Mouse (Mus musculus) intestine, postnatal 0 days (tissue): Measurements from ENCODE around the gene Slc22a18. TPM values are rescaled to one million over a fixed set of nuclear protein-coding genes. Genes with fewer than 3 reads are reported as not detected.

Source experiments
- ATAC-seq: fragments of 200-750 bp; cut with Nextera tagmentation; 2 replicates; pipeline ENCODE4 v1.8.0; 2017; ENCODE audit warnings: mild to moderate bottlenecking, moderate TSS enrichment, moderate library complexity
- H3K27ac ChIP-seq: fragments of 300-500 bp; sonication (generic); 2 replicates; pipeline ENCODE4 v1.5.1; 2014; ENCODE audit warnings: mild to moderate bottlenecking, low read depth, low read length, moderate library complexity
- H3K27me3 ChIP-seq: fragments of 300-500 bp; sonication (generic); replicated peaks from 2 replicates; pipeline ENCODE4 v1.6.1; 2014; ENCODE audit warnings: low read length, mixed read lengths; ENCODE audit not compliant: control insufficient read depth, insufficient read depth
- H3K36me3 ChIP-seq: fragments of 300-500 bp; sonication (generic); 2 replicates; pipeline ENCODE4 v1.6.1; 2014; ENCODE audit warnings: mild to moderate bottlenecking, moderate library complexity; ENCODE audit not compliant: control insufficient read depth, insufficient read depth
- H3K4me1 ChIP-seq: fragments of 300-500 bp; sonication (generic); replicated peaks from 2 replicates; pipeline ENCODE4 v1.6.1; 2014; ENCODE audit warnings: antibody characterized with exemption, low read length, mixed read lengths; ENCODE audit not compliant: control insufficient read depth, insufficient read depth
- H3K4me2 ChIP-seq: fragments of 300-500 bp; sonication (generic); replicated peaks from 2 replicates; pipeline ENCODE4 v1.6.1; 2014; ENCODE audit warnings: low read depth, mild to moderate bottlenecking, moderate library complexity
- H3K4me3 ChIP-seq: fragments of 300-500 bp; sonication (generic); 2 replicates; pipeline ENCODE4 v1.5.1; 2014; ENCODE audit warnings: low read depth, low read length
- H3K9ac ChIP-seq: fragments of 300-500 bp; sonication (generic); 2 replicates; pipeline ENCODE4 v1.6.1; 2014; ENCODE audit warnings: mild to moderate bottlenecking, low read depth, low read length
- H3K9me3 ChIP-seq: fragments of 300-500 bp; sonication (generic); 2 replicates; pipeline ENCODE4 v1.6.1; 2016; ENCODE audit warnings: mixed run types; ENCODE audit not compliant: control insufficient read depth
- CTCF ChIP-seq: sonication (generic); IDR thresholded peaks from 2 replicates; pipeline ENCODE4 v1.5.1; 2016; ENCODE audit warnings: low read depth, mild to moderate bottlenecking, control low read depth, antibody characterized with exemption, moderate library complexity
- WGBS: fragments of 180-500 bp; shearing (Covaris S2); extraction: QIAGEN DNeasy Blood & Tissue Kit; methylation state at CpG from one replicate; pipeline ENCODE4 v1.1.7; 2014; 5-methylcytosine and 5-hydroxymethylcytosine counted together
- polyA plus RNA-seq: library from polyadenylated mRNA; unstranded; fragments of >200 nt; fragmentation: Nextera tagmentation; extraction: Ambion mirVana; gene quantifications from 2 replicates; pipeline ENCODE4 v1.2.1, GENCODE M21; 2015

The Slc22a18 gene
- polyA plus RNA-seq, 1 experiment from 2014 or later: 21.6 TPM

DNA sequence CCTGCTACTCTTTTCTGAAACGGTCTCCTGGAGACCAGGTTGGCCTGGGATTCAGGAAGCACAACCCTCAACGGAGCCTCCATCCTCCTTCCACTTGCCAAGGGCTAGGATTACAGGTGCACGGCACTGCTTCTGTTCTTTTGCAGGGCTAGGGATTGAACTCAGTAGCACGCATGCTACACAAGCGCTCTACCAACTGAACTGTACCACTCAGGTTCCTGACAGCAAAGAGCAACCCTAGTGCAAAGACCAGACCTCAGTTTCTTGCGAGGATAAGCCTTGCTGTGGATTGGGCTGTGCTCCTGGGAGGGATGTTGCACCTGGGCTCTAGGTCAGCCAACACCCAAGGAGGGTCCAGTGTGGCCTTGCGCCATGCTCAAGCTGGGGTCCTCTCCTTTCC, 32.7 kb downstream of the Slc22a18 start:
- H3K36me3 ChIP-seq: no peaks in the 10 kb centered on the region
- no peak overlapping the region for H3K4me2 ChIP-seq
- H3K9ac ChIP-seq: no peak overlapping the region
- ATAC-seq: no peak
- 67% methylated on average over 7 of the region's 7 CpGs for WGBS
- no peak overlapping the region for H3K4me3 ChIP-seq
- TF ChIP-seq CTCF: no peak
- 0 out of 2 replicates have a peak, but pooled peaks cover 3% of the 10 kb centered on the region for H3K4me1 ChIP-seq
- H3K9me3 ChIP-seq: no peaks in the 10 kb centered on the region
- no peak overlapping the region for H3K27ac ChIP-seq
- H3K27me3 ChIP-seq: peaks cover 24% of the 10 kb centered on the region

DNA sequence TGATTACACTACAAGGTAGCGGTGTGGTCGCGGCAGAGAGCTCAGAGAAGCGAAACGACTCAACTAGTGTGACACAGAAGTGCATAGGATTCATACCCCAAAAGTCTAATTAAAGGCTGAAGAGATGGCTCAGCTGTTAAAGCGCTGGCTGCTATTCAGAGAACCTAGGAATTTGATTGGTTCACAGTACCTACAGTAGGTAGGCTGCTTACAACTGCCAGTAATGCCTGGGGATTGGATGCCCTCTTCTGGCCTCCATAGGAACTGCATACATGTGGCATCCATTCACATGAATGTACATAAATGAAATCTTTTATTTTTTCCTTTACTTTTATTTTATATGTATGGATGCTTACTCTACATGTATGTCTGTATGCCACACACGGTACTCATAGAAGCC, 33.1 kb downstream of the Slc22a18 start:
- Histone ChIP-seq H3K36me3 (no peaks in the 10 kb centered on the region), H3K4me3 (no peak overlapping the region), H3K27ac (no peak overlapping the region), H3K9me3 (no peaks in the 10 kb centered on the region), H3K4me2 (no peak overlapping the region), H3K4me1 (0 out of 2 replicates have a peak, but pooled peaks cover under 1% of the 10 kb centered on the region), H3K27me3 (peaks cover 20% of the 10 kb centered on the region), H3K9ac (no peak overlapping the region)
- peak; percentile 89 for TF ChIP-seq CTCF
- ATAC-seq: no peak
- WGBS: 28% methylated on average over 7 of the region's 7 CpGs

- H3K27me3 ChIP-seq: no peaks in the 10 kb centered on the region
- TF ChIP-seq CTCF: no peak
- no peak overlapping the region for H3K9ac ChIP-seq
- 65% methylated on average over 1 of the region's 1 CpGs for WGBS
- H3K9me3 ChIP-seq: no peaks in the 10 kb centered on the region
- ATAC-seq: no peak
- H3K4me2 ChIP-seq: no peak overlapping the region
- no peak overlapping the region for H3K27ac ChIP-seq
- H3K4me3 ChIP-seq: no peak overlapping the region
- peaks cover 20% of the 10 kb centered on the region for H3K36me3 ChIP-seq
- H3K4me1 ChIP-seq: no peaks in the 10 kb centered on the region
Measured at GRCm38 (mm10) chr7:143509566-143509965, 36.0 kb downstream of the Slc22a18 start.

DNA sequence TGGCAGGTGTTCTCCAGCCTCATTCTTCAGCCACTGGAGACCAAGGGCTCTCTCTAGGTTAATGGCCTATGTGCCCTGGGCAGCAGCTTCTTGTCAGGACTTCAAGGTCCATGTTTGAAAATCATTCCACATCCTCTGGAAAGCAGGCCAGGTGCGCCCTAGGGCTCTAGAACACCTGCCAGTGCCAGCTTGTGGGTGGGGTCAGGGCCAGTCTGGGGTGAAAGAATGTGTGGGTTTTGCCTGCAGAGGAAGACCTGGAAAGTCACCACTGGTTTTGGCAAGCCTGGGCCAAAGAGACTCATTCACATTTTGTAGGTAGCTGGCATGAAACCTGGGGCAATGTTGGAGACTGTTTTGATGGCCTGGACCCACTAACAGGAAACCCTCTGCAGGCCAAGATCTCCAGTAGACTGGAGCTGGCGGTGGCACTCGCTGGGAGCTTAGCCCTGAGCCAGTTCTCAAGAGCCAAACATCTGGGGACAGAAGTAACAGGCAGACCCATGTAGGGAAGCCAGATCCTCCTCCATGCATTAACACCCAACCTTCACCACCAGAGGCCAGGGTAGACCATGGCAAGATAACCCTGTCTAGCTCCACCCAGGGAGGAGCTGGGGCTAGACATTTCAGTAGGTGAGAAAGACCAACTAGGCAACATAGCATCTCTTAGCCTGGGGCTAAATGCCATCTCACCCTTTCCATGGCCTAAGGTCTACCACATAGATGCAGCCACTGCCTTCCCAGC, 37.2 kb downstream of the Slc22a18 start:
- Histone ChIP-seq H3K9ac (no peak overlapping the region), H3K4me1 (no peaks in the 10 kb centered on the region), H3K4me2 (no peak overlapping the region), H3K27ac (no peak overlapping the region), H3K4me3 (no peak overlapping the region), H3K27me3 (no peaks in the 10 kb centered on the region), H3K9me3 (no peaks in the 10 kb centered on the region), H3K36me3 (peaks cover 32% of the 10 kb centered on the region)
- WGBS: 77% methylated on average over 3 of the region's 3 CpGs
- peak; percentile 29 for TF ChIP-seq CTCF
- no peak for ATAC-seq

DNA sequence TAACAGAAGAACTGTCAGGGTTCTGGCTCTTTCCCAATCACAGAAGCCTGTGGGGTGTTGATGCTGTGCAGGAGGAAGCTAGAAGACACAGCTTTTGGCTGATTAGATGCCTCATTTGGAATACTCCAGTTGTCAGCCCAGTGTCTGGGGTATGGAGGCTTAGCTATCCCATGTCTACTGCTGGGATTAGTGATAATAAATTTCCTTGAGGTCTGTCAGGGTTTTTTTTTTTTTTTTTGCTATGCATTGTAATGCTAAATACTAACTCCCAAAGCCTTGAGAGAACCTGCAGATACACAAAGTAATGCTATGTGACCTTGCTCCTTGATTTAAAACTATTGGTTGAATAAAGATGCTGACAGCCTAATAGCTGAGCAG, 37.8 kb downstream of the Slc22a18 start:
- peaks cover 37% of the 10 kb centered on the region for H3K36me3 ChIP-seq
- no peak overlapping the region for H3K4me2 ChIP-seq
- H3K4me1 ChIP-seq: no peaks in the 10 kb centered on the region
- no peaks in the 10 kb centered on the region for H3K27me3 ChIP-seq
- no peak overlapping the region for H3K4me3 ChIP-seq
- ATAC-seq: no peak
- H3K9ac ChIP-seq: no peak overlapping the region
- no peaks in the 10 kb centered on the region for H3K9me3 ChIP-seq
- H3K27ac ChIP-seq: no peak overlapping the region
- no peak for TF ChIP-seq CTCF

GRCm38 (mm10) chr7:143513763-143514415, 40.4 kb downstream of the Slc22a18 start:
- no peaks in the 10 kb centered on the region for H3K27me3 ChIP-seq
- H3K4me1 ChIP-seq: no peaks in the 10 kb centered on the region
- no peak overlapping the region for H3K4me2 ChIP-seq
- H3K9me3 ChIP-seq: no peaks in the 10 kb centered on the region
- H3K4me3 ChIP-seq: no peak overlapping the region
- ATAC-seq: no peak
- TF ChIP-seq CTCF: no peak
- no peak overlapping the region; the same call in 1 of the 2 replicates for H3K27ac ChIP-seq
- 88% methylated on average over 10 of the region's 10 CpGs for WGBS
- peaks cover 62% of the 10 kb centered on the region for H3K36me3 ChIP-seq
- H3K9ac ChIP-seq: no peak overlapping the region
